Mouse (Mus musculus) liver, embryonic 15.5 days (tissue): Measurements from ENCODE around the gene Tmco4. TPM values are rescaled to one million over a fixed set of nuclear protein-coding genes. Genes with fewer than 3 reads are reported as not detected.

Experiments
- ATAC-seq: fragments of 200-750 bp; cut with Nextera tagmentation; 2 replicates; pipeline ENCODE4 v1.8.0; 2017; ENCODE audit warnings: moderate number of reproducible peaks, mild to moderate bottlenecking, moderate library complexity; ENCODE audit not compliant: insufficient read depth
- H3K27ac ChIP-seq: fragments of 300-500 bp; sonication (generic); replicated peaks from 2 replicates; pipeline ENCODE4 v1.5.1; 2015; ENCODE audit warnings: mild to moderate bottlenecking, inconsistent platforms
- H3K27me3 ChIP-seq: fragments of 300-500 bp; sonication (generic); 2 replicates; pipeline ENCODE4 v1.6.1; 2015; ENCODE audit warnings: mild to moderate bottlenecking, inconsistent platforms
- H3K36me3 ChIP-seq: fragments of 300-500 bp; sonication (generic); replicated peaks from 2 replicates; pipeline ENCODE4 v1.6.1; 2015; ENCODE audit warnings: moderate library complexity, mild to moderate bottlenecking, inconsistent platforms
- H3K4me1 ChIP-seq: fragments of 300-500 bp; sonication (generic); replicated peaks from 2 replicates; pipeline ENCODE4 v1.6.1; 2015; ENCODE audit warnings: inconsistent platforms
- H3K4me2 ChIP-seq: fragments of 300-500 bp; sonication (generic); 2 replicates; pipeline ENCODE4 v1.6.1; 2015; ENCODE audit warnings: moderate library complexity, mild to moderate bottlenecking, inconsistent platforms
- H3K4me3 ChIP-seq: fragments of 300-500 bp; sonication (generic); replicated peaks from 2 replicates; pipeline ENCODE4 v1.5.1; 2015; ENCODE audit warnings: mild to moderate bottlenecking, inconsistent platforms
- H3K9ac ChIP-seq: fragments of 300-500 bp; sonication (generic); 2 replicates; pipeline ENCODE4 v1.6.1; 2015; ENCODE audit warnings: moderate library complexity, mild to moderate bottlenecking, inconsistent platforms
- H3K9me3 ChIP-seq: fragments of 300-500 bp; sonication (generic); replicated peaks from 2 replicates; pipeline ENCODE4 v1.6.1; 2016; ENCODE audit warnings: inconsistent platforms
- WGBS: fragments of 180-500 bp; shearing (Covaris S2); methylation state at CpG from one replicate; pipeline ENCODE4 v1.1.7; 2015; ENCODE audit warnings: mixed read lengths; ENCODE audit not compliant: insufficient replicate concordance; 5-methylcytosine and 5-hydroxymethylcytosine counted together
- polyA plus RNA-seq: library from polyadenylated mRNA; unstranded; fragments of >200 nt; fragmentation: Nextera tagmentation; extraction: Ambion mirVana; gene quantifications from 2 replicates; pipeline ENCODE4 v1.2.1, GENCODE M21; 2015

Tmco4 gene
- polyA plus RNA-seq, 1 experiment from 2014 or later = 2.9 TPM

GRCm38 (mm10) chr4:139081270-139081931, 108.7 kb downstream of the Tmco4 start:
- 64% methylated on average over 18 of the region's 18 CpGs for WGBS
- H3K27ac ChIP-seq = no peak overlapping the region
- H3K9me3 ChIP-seq = no peaks in the 10 kb centered on the region
- H3K4me2 ChIP-seq = no peak overlapping the region
- H3K4me3 ChIP-seq = no peak overlapping the region
- no peak overlapping the region for H3K9ac ChIP-seq
- H3K27me3 ChIP-seq = peaks cover 68% of the 10 kb centered on the region
- no peaks in the 10 kb centered on the region for H3K36me3 ChIP-seq
- ATAC-seq = no peak
- H3K4me1 ChIP-seq = no peaks in the 10 kb centered on the region

DNA sequence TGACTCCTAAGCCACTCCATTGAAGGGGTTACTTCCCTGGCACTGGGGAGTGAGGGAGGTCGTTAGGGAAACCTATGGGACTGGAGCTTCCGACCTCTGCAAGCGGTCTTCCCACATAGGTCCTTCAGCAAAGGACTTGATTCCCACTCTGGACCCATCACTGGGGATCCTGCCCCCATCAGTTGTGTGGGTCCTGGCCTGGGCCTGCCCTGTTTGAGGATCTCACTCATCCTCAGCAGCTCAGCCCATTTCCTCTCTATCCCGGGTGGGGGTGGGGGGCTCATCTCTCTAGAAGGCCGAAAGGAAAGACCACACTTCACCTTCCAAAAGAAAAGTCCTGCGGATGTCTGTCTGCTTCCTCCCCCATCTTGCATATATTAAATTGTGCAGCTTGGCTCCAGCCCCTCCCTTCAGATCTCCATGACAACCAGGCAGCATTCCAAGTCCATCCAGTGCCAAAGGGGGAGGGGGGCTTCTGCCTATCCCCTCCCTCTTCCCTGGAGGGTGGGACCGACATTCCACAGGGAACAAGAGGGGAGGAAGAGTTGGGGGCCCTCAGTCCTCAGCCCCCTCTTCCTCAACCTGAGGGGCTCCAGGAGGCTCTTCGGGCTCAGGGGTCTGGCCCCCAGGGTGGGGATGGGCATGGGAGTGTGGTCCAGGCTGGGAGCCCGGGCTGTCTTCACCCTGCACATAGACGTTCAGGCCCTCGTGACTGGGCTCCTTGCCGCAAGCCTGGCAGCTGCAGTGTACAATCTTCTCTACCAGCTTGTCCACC, 110.3 kb downstream of the Tmco4 start:
- H3K4me2 ChIP-seq = no peak overlapping the region
- no peaks in the 10 kb centered on the region for H3K36me3 ChIP-seq
- no peaks in the 10 kb centered on the region for H3K9me3 ChIP-seq
- no peak overlapping the region for H3K9ac ChIP-seq
- peaks cover 69% of the 10 kb centered on the region for H3K27me3 ChIP-seq
- no peaks in the 10 kb centered on the region for H3K4me1 ChIP-seq
- H3K27ac ChIP-seq = no peak overlapping the region
- 40% methylated on average over 12 of the region's 12 CpGs for WGBS
- H3K4me3 ChIP-seq = no peak overlapping the region
- ATAC-seq = no peak

DNA sequence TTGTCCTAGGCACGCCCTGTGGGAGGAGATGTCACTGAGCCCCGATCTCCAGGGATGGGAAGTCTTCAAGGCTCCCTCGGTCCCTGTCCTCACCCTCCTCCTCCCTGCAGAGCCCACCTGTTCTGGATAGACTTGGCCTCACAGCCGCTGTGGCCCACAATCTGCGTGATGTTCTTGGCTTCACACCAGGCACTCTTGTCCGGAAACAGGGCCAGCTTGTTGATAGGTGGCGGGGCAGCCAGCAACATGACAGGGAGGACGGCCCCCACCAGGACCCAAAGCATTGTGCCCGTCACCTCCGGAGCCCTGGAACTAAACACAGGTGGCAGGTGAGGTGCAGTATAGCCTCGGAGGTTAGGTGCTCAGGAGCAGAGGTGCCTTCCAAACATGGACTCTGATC, 112.6 kb downstream of the Tmco4 start:
- no peak overlapping the region for H3K4me2 ChIP-seq
- no peaks in the 10 kb centered on the region for H3K36me3 ChIP-seq
- no peak overlapping the region for H3K4me3 ChIP-seq
- H3K9me3 ChIP-seq = no peaks in the 10 kb centered on the region
- no peak overlapping the region for H3K9ac ChIP-seq
- H3K4me1 ChIP-seq = no peaks in the 10 kb centered on the region
- H3K27me3 ChIP-seq = peaks cover 82% of the 10 kb centered on the region
- 55% methylated on average over 11 of the region's 11 CpGs for WGBS
- no peak overlapping the region for H3K27ac ChIP-seq
- ATAC-seq = no peak

- Histone ChIP-seq H3K4me2 (no peak overlapping the region), H3K36me3 (no peaks in the 10 kb centered on the region), H3K4me1 (no peaks in the 10 kb centered on the region), H3K4me3 (no peak overlapping the region), H3K9ac (no peak overlapping the region), H3K9me3 (no peaks in the 10 kb centered on the region), H3K27me3 (peaks cover 87% of the 10 kb centered on the region), H3K27ac (no peak overlapping the region)
- 10% methylated on average over 5 of the region's 5 CpGs for WGBS
- ATAC-seq = no peak
These were observed 113.3 kb downstream of the Tmco4 start for GRCm38 (mm10) chr4:139086037-139086436.

DNA sequence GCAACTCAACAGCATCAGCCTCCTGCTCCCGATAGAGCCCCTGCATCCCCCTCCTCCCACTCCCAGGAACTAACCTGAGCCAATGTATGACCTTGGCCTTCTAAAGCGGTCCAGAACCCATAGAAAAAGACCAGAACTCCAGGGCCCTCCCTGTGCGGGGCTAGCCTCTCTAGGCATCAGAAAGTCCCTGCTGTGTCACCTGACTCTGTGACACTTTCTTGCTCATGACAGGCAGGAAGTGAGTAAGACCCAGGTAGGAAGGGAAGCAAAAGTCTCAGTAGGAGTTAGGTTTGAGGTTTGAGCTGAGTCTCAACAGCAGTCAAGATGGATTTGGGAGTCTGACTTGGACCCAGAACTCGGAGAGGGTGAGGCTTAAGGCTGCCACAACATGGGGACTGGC, 114.3 kb downstream of the Tmco4 start:
- no peak for ATAC-seq
- H3K9me3 ChIP-seq = no peaks in the 10 kb centered on the region
- H3K4me1 ChIP-seq = peaks cover 4% of the 10 kb centered on the region
- no peak overlapping the region for H3K4me2 ChIP-seq
- 43% methylated on average over 4 of the region's 4 CpGs for WGBS
- no peaks in the 10 kb centered on the region for H3K36me3 ChIP-seq
- no peak overlapping the region for H3K9ac ChIP-seq
- H3K27me3 ChIP-seq = peaks cover 89% of the 10 kb centered on the region
- H3K4me3 ChIP-seq = no peak overlapping the region
- no peak overlapping the region for H3K27ac ChIP-seq

DNA sequence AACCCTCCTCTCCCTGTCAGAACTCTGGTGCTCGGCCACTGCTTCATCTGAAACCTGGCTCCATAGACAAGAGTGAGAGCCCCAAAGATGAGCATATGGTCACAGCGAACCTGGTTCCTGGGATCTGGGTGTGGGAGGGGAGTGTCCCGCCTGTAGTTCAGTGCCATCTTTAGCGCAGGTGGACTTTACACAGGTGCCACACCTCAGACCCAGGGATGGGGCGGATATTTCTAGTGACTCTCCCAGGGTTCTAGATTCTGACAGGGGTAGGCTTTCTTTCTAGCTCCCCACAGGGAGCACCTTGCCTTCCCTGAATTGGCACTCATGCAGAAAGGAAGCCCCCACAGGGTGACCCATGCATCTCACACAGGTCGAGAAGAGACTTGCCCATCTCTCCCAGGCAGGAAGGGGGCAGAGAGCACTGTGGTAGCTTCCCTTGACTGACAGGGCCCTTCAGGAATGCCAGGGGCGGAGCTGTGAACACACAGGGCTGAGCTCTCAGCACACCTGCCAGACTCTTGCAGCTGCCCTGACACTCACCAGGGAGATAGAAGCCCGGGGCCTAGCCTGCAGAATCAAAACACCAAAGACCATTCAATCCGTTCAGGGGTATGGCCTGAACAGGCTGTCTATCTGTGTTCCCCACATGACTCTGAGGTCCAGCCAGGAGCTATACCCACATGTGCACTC, 116.4 kb downstream of the Tmco4 start:
- Histone ChIP-seq H3K9me3 (no peaks in the 10 kb centered on the region), H3K4me3 (no peak overlapping the region), H3K4me1 (peaks cover 15% of the 10 kb centered on the region), H3K4me2 (no peak overlapping the region), H3K27ac (no peak overlapping the region), H3K27me3 (peaks cover 95% of the 10 kb centered on the region), H3K36me3 (no peaks in the 10 kb centered on the region), H3K9ac (no peak overlapping the region)
- no peak for ATAC-seq
- 40% methylated on average over 9 of the region's 9 CpGs for WGBS

DNA sequence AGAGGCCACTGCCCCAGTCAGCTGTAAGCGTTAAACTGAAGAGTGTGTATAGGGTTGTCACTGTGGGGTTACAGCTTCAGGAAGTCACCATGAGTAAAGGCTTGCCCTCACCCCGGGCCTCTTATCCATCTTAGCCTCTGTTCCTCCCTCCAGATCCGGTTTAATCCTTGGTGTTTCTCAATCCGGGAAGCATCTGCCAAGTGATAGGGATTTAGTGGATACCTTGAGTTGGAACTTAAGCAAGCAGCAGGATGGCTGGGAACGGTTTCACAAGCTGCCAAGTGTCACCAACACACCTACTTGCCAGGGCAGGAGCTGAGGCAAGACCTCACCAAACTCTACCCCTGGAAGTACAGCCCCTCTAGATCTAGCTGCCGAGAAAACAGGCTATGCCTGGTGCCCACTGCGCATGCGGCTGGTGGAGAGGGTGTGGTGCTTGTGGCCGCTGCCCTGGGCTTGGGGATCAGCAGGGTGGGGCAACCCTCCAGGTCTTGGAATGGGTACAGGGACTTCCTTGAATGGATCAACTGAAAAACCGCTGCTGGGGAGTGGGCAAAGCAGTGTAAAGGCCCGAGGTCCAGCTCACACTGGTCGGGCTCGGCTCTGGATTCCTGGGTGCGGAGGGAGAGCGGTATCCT, 117.7 kb downstream of the Tmco4 start:
- H3K27me3 ChIP-seq = peaks cover 95% of the 10 kb centered on the region
- H3K36me3 ChIP-seq = no peaks in the 10 kb centered on the region
- no peak overlapping the region for H3K9ac ChIP-seq
- no peak overlapping the region for H3K4me3 ChIP-seq
- ATAC-seq = no peak
- WGBS = 48% methylated on average over 15 of the region's 15 CpGs
- H3K27ac ChIP-seq = no peak overlapping the region
- H3K4me1 ChIP-seq = peaks cover 15% of the 10 kb centered on the region
- H3K4me2 ChIP-seq = no peak overlapping the region
- H3K9me3 ChIP-seq = no peaks in the 10 kb centered on the region

DNA sequence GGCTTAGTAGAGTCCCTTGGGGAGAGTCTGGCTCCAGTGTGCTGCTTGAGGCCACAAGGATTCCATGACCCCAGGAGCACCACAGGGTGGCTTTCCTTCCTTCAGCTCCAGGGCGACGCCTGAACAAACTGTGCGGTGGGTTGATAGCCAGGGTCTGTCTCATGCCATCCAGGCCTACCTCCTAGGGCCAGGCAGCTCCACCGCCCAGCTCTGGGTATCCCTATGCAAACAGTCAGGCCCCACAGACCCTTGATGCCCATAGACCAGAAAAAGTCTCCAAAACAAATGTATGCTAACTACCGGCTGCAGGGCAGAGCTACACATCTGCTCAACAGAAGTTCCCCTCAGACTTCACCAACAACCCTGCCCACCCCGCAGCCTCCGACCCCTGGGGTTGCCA, 118.4 kb downstream of the Tmco4 start:
- no peak overlapping the region for H3K27ac ChIP-seq
- no peak overlapping the region for H3K4me2 ChIP-seq
- no peaks in the 10 kb centered on the region for H3K36me3 ChIP-seq
- ATAC-seq = no peak
- H3K9me3 ChIP-seq = no peaks in the 10 kb centered on the region
- no peak overlapping the region for H3K9ac ChIP-seq
- peaks cover 94% of the 10 kb centered on the region for H3K27me3 ChIP-seq
- H3K4me3 ChIP-seq = no peak overlapping the region
- WGBS = 32% methylated on average over 7 of the region's 7 CpGs
- peaks cover 15% of the 10 kb centered on the region for H3K4me1 ChIP-seq

- no peaks in the 10 kb centered on the region for H3K36me3 ChIP-seq
- no peak overlapping the region for H3K9ac ChIP-seq
- 6% methylated on average over 28 of the region's 28 CpGs for WGBS
- no peaks in the 10 kb centered on the region for H3K9me3 ChIP-seq
- peak overlapping the region; percentile 69 for H3K4me2 ChIP-seq
- H3K4me3 ChIP-seq = peak overlapping the region; percentile 47
- H3K4me1 ChIP-seq = peaks cover 15% of the 10 kb centered on the region
- H3K27me3 ChIP-seq = peaks cover 90% of the 10 kb centered on the region
- no peak overlapping the region for H3K27ac ChIP-seq
- ATAC-seq = no peak
These were observed 119.0 kb downstream of the Tmco4 start for GRCm38 (mm10) chr4:139091478-139092355.

DNA sequence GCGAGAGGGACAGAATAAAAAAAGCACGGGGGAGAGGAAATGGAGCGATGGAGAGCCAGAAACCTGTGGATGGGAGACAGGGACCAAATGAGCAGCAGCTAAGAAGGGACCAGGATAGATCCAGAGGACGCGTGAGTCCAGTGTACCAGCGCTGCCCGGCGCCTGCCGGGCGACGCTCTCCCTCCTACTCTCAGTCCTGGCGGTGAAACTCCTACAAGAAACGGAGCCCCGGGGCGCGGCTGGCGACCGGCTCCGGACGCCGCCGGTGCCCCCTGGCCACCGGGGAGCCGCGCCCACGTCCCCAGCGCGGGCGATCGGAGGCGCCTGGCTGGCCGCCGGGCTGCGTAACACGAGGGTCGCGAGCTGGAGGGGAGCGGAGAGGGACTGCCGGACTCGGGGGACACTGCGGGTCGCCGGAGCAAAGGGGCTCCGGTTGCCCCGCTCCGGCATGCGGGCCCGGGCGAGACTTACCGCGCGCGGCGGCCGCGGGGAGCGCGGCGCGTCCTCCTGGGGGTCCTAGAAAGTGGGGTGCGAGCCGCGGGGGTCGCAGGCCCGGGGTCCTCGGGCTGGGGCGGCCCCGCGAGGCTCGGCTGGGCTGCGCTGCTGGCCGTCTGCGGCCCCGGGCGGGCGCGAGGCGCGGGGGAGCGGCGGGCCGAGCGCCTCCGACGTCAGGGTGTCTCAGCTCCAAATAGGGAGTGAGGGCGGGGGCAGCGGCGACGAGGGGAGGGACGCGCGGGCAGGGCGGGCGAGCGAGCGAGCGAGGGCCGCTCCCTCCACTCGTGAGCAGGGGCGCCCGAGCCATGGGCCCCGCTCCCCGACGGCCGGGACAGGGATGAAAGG, 119.9 kb downstream of the Tmco4 start, which contains the start of gene Nbl1:
TSS of gene Nbl1 (minus strand) at position 638 of the 840 bp plus-strand sequence.
- no peak for ATAC-seq
- Histone ChIP-seq H3K4me2 (peak within 1 kb of the TSS; percentile 69), H3K36me3 (no peaks in the 10 kb centered on the region), H3K27me3 (peaks cover 81% of the 10 kb centered on the region), H3K9ac (no peak within 1 kb of the TSS), H3K27ac (no peak within 1 kb of the TSS), H3K4me1 (peaks cover 15% of the 10 kb centered on the region), H3K9me3 (no peaks in the 10 kb centered on the region), H3K4me3 (peak within 1 kb of the TSS; percentile 47)
- 2% methylated on average over 105 of the region's 105 CpGs for WGBS
